Mouse (Mus musculus) gastrocnemius, adult 18-20 months (tissue): ENCODE measurements at regions not wholly inside any gene's neighbourhood (a gene's known extent, or its start where the extent isn't known, plus 50 kb on each side); places are given as distances from the start of the nearest gene placed in this dataset.
A peak's percentile ranks its signal among the peaks of the same experiment; 100 is the strongest.
"Not testable (repeated sequence)": the region's sequence is repeated elsewhere in the genome, so short reads cannot be mapped to it uniquely, and the experiment has no call there.

Experiments used
- DNase-seq: peaks from one replicate; pipeline ENCODE4 v3.0.0; 2021; ENCODE audit warnings: low spot score

DNA sequence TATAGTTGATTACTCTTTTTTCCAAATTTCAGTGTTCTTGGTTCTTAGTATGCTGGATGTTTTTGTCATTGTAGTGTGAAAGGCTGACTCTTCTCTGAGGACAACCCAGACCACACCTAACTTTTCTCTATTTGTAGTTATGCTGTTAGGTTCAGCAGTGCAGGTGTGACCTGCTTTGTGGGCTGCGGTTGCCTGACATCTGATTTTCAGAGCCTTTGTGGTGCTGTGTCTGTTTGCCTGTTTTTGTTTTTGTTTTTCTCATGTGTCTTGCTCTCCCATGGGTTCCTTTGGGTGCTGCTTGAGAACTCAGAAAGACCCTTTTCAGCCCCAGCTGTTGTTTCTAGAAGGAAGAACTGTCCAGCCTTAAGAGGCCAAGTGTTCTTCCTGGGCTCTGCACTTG lies 52.0 kb upstream of the Trpm1 start:
- DNase-seq, result no peak

DNA sequence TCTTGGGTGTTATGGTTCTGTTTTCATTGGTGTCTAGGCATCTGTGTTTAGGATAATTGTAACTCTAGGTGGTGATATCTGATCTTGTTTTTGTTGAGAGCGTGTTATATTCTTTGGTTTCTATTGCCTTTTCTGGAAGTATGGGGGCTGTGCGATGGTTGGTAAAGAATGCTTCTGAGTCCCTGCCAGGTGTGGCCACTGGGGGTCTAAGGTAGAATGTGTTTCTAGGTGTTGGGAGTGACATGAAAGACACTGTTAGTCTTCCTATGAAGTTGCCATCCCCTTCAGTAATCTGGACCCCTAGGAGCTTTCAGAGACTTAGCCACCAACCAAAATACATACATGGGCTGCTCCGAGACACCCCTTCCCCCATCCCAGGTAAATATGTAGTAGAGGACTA lies 54.0 kb upstream of the Trpm1 start:
- no peak for DNase-seq

DNA sequence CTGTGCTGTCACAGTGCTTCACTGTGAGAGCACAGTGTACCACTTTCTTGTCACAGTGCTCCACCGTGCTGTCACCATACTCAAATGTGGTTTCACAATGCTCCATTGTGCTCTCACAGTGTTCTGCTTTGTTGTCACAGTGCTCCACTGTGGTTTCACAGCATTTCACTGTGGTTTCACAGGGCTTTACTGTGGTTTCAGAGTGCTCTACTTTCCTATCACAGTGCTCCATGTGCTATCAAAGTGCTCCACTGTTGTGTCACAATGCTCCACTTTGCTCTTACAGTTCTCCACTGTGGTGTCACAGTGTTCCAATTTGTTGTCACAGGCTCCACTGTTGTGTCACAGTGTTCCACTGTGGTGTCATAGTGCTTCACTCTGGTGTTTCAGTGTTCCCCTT lies 63.6 kb upstream of the Trpm1 start:
- DNase-seq, result no peak

DNA sequence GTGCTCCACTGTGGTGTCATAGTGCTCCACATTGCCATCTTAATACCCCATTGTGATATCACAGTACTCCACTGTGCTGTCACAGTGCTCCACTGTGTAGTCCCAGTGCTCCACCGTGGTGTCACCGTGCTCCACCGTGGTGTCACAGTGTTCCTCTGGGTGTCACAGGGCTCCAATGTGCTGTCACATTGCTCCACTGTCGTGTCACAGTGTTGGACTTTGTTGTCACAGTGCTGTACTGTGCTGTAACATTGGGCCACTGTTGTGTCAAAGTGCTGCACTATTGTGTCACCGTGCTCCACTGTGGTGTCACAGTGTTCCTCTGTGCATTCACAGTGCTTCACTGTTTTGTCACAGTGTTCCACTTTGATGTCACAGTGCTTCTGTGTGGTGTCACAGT lies 64.6 kb upstream of the Trpm1 start:
- no peak for DNase-seq

DNA sequence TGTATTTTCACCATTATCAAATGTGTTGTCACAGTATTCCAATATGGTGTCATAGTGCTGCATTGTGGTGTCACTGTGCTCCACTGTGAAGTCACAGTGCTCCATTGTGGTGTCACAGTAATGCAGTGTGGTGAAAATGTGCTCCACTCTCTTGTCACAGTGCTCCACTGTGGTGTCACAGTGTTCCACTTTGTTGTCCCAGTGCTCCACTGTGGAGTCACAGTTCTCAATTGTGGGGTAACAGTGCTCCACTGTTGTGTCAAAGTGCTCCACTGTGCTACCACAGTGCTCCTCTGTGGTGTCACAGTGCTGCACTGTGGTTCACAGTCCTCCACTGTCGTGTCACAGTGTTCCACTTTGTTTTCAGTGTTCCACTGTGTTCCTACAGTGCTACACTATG lies 69.7 kb upstream of the Trpm1 start:
- not testable (repeated sequence) for DNase-seq

DNA sequence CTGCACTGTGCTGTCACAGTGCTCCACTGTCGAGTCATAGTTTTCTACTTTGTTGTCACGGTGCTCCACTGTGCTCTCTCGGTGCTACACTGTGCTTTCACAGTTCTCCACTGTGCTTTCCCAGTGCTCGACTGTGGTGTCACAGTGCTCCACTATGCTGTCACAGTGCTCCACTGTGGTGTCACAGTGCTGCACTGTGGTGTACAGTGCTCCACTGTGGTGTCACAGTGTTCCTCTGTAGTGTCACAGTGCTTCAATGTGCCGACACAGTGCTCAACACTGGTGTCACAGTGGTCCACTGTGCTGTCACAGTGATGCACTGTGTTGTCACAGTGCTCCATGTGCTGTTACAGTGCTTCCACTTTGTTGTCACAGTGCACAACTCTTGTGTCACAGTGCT lies 71.0 kb upstream of the Trpm1 start:
- DNase-seq, result no peak

DNA sequence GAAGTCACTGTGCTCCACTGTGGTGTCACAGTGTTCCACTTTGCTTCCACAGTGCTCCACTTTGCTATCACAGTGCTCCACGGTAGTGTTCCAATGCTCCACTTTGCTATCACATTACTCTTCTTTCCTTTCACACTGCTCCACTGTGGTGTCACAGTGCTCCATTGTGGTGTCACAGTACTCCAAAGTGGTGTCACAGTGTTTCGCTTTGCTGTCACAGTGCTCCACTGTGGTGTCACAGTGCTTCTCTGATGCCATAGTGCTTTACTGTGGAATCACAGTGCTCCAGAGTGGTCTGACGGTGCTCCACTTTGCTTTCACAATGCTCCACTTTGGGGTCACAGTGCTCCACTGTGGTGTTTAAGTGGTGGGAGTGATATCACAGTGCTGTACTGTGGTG lies 71.4 kb upstream of the Trpm1 start:
- DNase-seq, result no peak

DNA sequence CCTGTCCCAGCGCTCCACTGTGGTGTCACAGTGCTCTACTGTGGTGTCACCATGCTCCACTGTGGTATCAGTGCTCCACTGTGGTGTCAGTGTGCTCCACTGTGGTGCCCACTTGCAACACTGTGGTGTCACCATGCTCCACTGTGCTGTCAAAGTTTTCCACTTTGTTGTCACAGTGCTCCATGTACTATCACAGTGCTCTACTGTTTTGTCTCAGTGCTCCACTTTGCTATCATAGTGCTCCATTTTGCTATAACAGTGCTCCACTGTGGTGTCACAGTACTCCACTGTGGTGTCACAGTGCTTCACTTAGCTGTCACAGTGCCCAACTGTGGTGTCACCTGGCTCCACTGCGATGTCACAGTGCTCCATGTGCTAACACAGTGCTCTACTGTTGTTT lies 72.0 kb upstream of the Trpm1 start:
- DNase-seq, result no peak

DNA sequence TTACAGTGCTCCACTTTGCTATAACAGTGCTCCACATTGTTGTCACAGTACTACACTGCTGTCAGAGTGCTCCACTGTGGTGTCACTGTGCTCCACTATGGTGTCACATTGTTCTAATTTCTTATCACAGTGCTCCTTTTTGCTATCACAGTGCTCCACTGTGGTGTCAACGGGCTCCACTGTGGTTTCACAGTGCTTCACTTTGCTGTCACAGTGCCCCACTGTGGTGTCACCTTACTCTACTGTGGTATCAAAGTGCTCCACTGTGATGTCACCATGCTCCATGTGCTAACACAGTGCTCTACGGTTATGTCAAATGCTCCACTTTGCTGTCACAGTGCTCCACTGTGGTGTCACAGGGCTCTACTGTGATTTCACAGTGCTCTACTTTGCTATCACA lies 72.6 kb upstream of the Trpm1 start:
- no peak for DNase-seq

DNA sequence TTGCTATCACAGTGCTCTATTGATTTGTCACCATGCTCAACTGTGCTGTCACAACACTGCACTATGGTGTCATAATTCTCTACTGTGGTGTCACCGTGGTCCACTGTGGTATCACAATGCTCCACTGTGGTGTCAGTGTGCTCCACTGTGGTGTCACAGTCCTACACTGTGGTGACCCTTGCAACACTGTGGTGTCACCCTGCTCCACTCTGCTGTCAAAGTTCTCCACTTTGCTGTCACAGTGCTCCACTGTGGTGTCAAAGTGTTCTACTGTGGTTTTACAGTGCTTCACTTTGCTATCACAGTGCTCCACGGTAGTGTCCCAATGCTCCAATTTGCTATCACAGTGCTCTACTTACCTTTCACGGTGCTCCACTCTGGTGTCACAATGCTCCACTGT lies 74.3 kb upstream of the Trpm1 start:
- no peak for DNase-seq

DNA sequence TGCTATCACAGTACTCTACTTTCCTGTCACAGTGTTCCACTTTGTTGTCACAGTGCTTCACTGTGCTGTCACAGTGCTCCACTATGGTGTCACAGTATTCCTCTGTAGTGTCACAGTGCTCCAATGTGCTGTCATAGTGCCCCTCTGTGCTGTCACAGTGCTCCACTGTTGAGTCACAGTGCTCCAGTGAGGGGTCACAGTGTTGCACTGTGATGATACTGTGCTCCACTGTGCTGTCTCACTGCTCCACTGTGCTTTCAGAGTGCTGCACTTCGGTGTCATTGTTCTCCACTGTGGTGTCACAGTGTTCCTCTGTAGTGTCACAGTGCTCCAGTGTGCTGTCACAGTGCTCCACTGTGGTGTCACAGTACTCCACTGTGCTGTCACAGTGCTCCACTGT lies 75.0 kb upstream of the Trpm1 start:
- DNase-seq, result no peak

DNA sequence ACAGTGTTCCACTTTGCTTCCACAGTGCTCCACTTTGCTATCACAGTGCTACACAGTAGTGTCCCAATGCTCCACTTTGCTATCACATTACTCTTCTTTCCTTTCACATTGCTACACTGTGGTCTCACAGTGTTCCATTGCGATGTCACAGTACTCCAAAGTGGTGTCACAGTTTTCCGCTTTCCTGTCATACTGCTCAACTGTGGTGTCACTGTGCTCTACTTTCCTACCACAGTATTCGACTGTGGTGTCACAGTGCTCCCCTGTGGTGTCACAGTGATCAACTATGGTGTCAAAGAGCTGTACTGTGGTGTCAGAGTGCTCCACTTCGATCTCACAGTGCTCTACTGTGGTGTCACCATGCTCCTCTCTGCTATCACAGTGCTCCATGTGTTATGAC lies 76.1 kb upstream of the Trpm1 start:
- no peak for DNase-seq

DNA sequence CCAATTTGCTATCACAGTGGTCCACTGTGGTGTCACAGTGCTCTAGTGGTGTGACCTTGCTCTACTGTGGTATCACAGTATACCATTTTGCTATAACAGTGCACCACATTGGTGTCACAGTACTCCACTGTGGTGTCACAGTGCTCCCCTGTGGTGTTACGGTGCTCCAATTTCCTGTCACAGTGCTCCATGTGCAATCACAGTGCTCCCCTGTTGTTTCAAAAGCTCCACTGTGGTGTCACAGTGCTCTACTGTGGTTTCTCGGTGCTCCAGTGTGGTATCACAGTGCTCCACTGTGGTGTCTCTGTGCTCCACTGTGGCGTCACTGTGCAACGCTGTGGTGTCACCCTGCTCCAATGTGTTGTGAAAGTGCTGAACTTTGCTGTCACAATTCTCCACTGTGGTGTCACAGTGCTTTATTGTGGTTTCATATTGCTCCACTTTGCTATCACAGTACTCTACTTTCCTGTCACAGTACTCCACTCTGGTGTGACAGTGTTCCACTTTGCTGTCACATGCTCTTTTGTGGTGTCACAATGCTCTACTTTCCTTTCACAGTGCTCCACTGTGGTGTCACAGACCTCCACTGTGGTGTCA lies 76.8 kb upstream of the Trpm1 start:
- DNase-seq, result no peak

DNA sequence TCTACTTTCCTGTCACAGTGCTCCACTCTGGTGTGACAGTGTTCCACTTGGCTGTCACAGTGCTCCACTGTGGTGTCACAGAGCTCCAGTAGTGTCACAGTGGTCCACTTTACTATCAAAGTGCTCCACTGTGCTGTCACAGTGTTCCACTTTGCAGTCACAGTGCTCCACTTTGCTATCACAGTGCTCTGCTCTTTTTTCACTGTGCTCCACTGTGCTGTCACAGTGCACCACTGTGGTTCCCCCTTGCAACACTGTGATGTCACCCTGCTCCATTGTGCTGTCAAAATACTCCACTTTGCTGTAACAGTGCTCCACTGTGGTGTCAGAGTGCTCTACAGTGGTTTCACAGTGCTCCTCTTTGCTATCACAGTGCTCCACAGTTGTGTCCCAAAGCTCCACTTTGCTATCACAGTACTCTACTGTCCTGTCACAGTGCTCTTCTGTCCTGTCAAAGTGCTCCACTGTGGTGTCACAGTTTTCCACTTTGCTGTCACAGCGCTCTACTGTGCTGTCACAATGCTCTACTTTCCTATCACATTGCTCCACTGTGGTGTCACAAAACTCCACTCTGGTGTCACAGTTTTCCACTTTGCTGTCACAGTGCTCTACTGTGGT lies 77.8 kb upstream of the Trpm1 start:
- no peak for DNase-seq

DNA sequence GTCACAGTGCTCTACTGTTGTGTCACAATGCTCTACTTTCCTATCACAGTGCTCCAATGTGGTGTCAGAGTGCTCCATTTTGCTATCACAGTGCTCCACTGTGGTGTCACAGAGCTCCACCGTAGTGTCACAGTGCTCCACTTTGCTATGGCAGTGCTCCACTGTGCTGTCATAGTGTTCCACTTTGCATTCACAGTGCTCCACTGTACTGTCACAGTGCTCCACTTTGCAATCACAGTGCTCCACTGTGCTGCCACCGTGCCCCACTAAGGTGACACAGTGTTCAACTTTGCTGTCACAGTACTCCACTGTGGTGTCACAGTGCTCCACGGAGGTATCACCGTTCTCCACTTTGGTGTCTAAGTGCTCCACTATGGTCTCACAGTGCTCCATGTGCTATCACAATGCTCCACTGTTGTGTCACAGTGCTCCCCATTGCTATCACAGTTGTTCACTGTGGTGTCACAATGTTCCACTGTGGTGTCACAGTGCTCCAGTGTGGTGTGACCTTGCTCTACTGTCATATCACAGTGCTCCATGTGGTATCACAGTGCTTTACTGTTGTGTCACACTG lies 78.9 kb upstream of the Trpm1 start:
- no peak for DNase-seq

DNA sequence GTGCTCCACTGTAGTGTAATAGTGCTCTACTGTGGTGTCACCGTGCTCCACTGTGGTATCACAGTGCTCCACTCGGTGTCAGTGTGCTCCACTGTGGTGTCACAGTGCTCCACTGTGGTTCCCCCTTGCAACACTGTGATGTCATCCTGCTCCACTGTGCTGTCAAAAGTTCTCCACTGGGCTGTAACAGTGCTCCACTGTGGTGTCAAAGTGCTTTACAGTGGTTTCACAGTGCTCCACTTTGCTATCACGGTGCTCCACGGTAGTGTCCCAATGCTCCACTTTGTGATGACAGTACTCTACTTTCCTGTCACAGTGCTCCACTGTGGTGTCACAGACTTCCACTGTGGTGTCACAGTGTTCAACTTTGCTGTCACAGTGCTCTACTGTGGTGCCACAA lies 79.4 kb upstream of the Trpm1 start:
- DNase-seq, result no peak

DNA sequence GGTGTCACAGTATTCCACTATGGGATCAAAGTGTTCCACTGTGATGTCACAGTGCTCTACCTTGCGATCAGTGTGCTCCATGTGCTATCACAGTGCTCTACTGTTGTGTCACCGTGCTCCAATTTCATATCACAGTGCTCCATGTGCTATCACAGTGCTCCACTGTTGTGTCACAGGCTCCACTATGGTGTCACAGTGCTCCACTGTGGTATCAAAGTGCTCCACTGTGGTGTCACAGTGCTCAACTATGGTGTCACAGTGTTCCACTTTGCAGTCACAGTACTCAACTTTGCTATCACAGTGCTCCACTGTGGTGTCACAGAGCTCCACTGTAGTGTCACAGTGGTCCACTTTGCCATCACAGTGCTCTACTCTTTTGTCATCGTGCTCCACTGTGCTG lies 79.9 kb upstream of the Trpm1 start:
- DNase-seq, result no peak

DNA sequence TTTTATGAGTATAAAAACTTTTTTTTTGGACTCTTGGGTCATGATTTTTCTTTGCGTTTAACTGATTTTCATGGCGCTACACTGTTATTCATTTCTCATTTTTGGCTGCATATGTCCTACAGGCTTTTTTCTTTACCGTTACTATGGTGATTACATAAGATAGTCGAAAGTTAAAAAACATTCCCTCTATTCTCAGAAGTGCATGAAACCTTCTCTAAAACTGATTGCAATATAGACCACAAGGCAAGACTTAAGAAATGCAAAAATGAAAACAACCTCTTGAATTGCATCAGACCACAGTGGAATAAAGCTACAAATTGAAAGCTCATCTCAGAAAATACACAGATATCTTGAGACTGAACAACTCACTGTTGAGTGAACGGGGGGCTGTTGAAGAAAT lies 82.7 kb upstream of the Trpm1 start:
- DNase-seq, result no peak

DNA sequence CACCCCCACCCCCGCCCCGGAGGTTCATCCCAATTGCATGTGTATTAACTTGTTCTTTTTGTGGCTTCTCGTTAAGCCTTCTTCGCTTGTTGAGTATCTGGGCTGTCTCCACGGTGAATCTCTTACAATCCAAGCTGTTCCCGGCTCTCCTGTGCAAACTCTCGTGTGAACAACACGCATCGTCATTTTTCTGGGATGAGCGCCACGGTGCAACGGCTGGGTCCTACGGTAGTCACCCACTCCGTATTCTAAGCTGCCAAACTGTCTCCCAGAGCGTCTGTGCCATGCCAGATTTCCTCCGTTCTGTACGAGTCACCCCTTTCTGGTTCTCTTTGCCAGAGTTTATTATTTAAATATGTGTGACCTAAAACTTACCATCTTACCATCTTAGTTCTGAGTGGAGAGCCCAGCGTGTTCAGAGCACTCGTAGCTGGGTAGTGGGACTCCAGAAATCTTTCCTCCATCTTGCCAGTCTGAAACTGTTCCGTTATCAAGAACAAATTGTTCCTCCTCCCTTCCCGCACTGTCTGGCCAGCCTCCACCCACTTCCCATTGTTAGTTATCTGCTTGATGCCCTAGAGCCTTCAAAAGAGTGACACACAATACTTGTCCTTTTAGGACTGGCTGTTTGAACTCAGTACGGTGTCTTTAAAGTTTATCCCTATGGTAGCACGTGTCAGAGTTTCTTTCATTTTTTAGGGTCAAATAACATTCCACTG lies 87.9 kb upstream of the Trpm1 start:
- no peak for DNase-seq

DNA sequence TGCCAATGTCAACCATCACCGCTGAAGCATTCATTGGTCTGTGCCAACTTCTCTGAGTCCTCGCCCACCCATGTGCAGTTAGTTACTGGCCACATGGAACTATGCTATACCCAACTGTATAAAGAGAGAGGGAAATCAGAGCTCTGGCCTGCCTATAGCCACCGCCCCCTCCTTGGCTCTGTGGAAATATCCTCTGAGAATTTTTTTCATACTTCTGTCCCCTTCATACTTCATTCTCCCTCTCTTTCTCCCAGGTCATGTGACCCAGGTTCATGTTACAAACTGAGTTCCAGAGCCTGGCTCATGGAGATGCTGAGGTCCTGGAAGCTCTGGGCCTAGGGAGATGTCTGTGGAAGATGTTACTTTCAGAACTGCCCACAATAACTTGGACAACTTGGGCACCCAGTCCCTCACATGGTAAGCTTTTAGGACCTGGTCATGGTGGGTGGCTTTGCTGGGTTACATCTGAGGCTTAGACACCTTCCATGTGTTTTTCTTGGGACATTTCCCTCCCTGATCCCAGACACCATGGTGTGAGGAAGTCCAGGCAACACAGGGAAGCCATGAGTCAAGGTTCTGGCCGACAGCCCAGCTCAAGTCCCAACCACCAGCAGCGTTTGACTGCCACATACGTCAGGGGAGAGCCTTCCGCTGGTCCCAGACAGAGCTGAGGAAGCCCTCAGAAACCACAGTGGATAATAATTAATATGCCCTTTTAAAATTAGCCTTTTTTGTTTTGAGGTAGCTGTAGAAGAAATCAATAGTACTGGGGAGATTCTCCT lies 89.0 kb upstream of the Trpm1 start:
- peak; percentile 29 for DNase-seq

DNA sequence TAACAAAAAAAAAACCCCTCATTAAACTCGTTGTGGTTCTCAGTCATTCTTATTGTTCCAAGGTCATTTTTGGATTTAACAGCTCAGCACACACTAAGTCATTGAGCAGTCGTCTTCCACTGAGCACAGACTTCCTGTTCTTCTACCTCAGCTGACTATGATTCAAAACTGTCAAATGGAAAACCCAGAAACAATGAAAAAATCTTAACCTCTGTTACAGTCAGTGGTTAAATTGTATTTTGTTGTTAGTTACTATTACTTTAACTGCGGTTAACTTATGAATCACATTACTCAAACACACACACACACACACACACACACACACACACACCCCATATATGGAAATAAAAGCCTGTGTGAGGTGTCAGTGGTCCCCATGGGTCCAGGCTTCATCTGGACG lies 92.5 kb upstream of the Trpm1 start:
- DNase-seq, result no peak

DNA sequence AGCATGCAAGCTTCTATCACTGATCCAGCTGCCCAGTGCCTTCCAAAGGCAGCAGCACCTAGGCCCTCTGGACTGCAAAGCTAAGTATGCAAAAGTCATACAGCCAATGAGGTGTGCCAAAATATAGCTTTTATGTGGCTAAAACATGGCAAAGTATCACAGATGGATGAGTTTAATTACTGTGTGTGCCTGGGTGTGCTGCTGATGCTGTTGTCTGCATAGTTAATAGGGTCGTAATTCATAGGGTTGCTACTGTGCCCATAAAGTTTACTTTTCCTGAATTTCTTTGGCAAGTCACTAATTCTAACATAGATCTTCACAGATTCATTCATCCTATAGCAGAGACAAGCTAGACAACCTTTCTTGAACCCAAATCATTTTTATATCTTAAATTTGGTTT lies 93.1 kb upstream of the Trpm1 start:
- DNase-seq, result no peak
